Mouse (Mus musculus) CH12.LX (cell line): ENCODE results near the gene Prph2.

Experiments used
- CHD2 ChIP-seq: IDR thresholded peaks from 2 replicates; pipeline ENCODE4 v1.6.1; 2011; ENCODE audit warnings: low read length, improper control_type of control experiment
- CTCF ChIP-seq, 2 experiments: IDR thresholded peaks in 1 of 2; conservative IDR thresholded peaks in 1 of 2; 2 replicates each; pipeline ENCODE4 v1.5.1; 2011 to 2012; ENCODE audit warnings: low read depth in 2 of 2, low read length in 2 of 2, improper control_type of control experiment in 1 of 2, inconsistent platforms in 1 of 2, mild to moderate bottlenecking in 1 of 2, moderate library complexity in 1 of 2
- ELF1 ChIP-seq: IDR thresholded peaks from 2 replicates; pipeline ENCODE4 v1.6.1; 2014; ENCODE audit warnings: low read depth, mild to moderate bottlenecking, inconsistent platforms, low read length, improper control_type of control experiment
- EP300 ChIP-seq: IDR thresholded peaks from 2 replicates; pipeline ENCODE4 v1.6.1; 2011; ENCODE audit warnings: low read length, improper control_type of control experiment
- ETS1 ChIP-seq: conservative IDR thresholded peaks from 2 replicates; pipeline ENCODE4 v1.6.1; 2012; ENCODE audit warnings: low read depth, mild to moderate bottlenecking, inconsistent platforms, low read length, improper control_type of control experiment, moderate library complexity
- JUND ChIP-seq: conservative IDR thresholded peaks from 2 replicates; pipeline ENCODE4 v1.6.1; 2011; ENCODE audit warnings: low read depth, low read length, improper control_type of control experiment
- MEF2A ChIP-seq: IDR thresholded peaks from 2 replicates; pipeline ENCODE4 v1.6.1; 2014; ENCODE audit warnings: low read depth, mild to moderate bottlenecking, inconsistent platforms, low read length, improper control_type of control experiment, borderline replicate concordance
- NRF1 ChIP-seq: IDR thresholded peaks from 2 replicates; pipeline ENCODE4 v1.6.1; 2014; ENCODE audit warnings: low read depth, mild to moderate bottlenecking, inconsistent platforms, low read length, improper control_type of control experiment, moderate library complexity
- PAX5 ChIP-seq: IDR thresholded peaks from 2 replicates; pipeline ENCODE4 v1.6.1; 2012; ENCODE audit warnings: low read length, inconsistent platforms, mixed read lengths
- POLR2A ChIP-seq: IDR thresholded peaks from 2 replicates; pipeline ENCODE4 v1.6.1; 2011; ENCODE audit warnings: low read depth, mild to moderate bottlenecking, improper control_type of control experiment, low read length
- RAD21 ChIP-seq: IDR thresholded peaks from 2 replicates; pipeline ENCODE4 v1.6.1; 2011; ENCODE audit warnings: low read depth, mild to moderate bottlenecking, low read length, improper control_type of control experiment, moderate library complexity
- SIN3A ChIP-seq: IDR thresholded peaks from 2 replicates; pipeline ENCODE4 v1.6.1; 2012; ENCODE audit warnings: low read length, improper control_type of control experiment, inconsistent platforms
- TCF12 ChIP-seq: IDR thresholded peaks from 2 replicates; pipeline ENCODE4 v1.6.1; 2014; ENCODE audit warnings: low read depth, mild to moderate bottlenecking, inconsistent platforms, low read length, improper control_type of control experiment
- ZNF384 ChIP-seq: IDR thresholded peaks from 2 replicates; pipeline ENCODE4 v1.6.1; 2012; ENCODE audit warnings: low read depth, low read length, improper control_type of control experiment, inconsistent platforms

- no peak for TF ChIP-seq CTCF (conservative IDR thresholded peaks at IDR 0.05 in 1 of 2, IDR thresholded peaks at IDR 0.05 in 1 of 2; ENCODE audit: low read depth in 2 of 2, low read length in 2 of 2)
- TF ChIP-seq ELF1, result no peak
- no peak for TF ChIP-seq ZNF384
- TF ChIP-seq MEF2A, result no peak
- no peak for TF ChIP-seq EP300
- no peak for TF ChIP-seq POLR2A
- TF ChIP-seq TCF12, result no peak
- no peak for TF ChIP-seq JUND
- TF ChIP-seq CHD2, result no peak
- TF ChIP-seq NRF1, result no peak
- no peak for TF ChIP-seq RAD21
- no peak for TF ChIP-seq PAX5
- no peak for TF ChIP-seq SIN3A
- no peak for TF ChIP-seq ETS1
Observed at GRCm38 (mm10) chr17:46920855-46921254, 10.6 kb downstream of the Prph2 start.
